Mouse (Mus musculus): ENCODE measurements around the gene Erich6b. TPM values are rescaled to one million over a fixed set of nuclear protein-coding genes. Genes with fewer than 3 reads are reported as not detected.
A peak's percentile ranks its signal among the peaks of the same experiment; 100 is the strongest.

Erich6b gene
- polyA plus RNA-seq, 1 experiment from 2014 or later: 0.25 TPM

GRCm38 (mm10) chr14:75690428-75690827 lies 48.4 kb downstream of the Erich6b start:
- Histone ChIP-seq H3K4me1 (ENCODE audit: insufficient read depth, low read length) (no peaks in the 10 kb centered on the region), H3K9me3 (ENCODE audit: low read length) (no peaks in the 10 kb centered on the region), H3K4me3 (ENCODE audit: low read length) (no peak overlapping the region), H3K9ac (replicated peaks; ENCODE audit: low read length) (no peak overlapping the region), H3K36me3 (ENCODE audit: insufficient read depth, low read length) (no peaks in the 10 kb centered on the region), H3K27me3 (ENCODE audit: insufficient read depth, low read length) (no peaks in the 10 kb centered on the region), H3K4me2 (replicated peaks; ENCODE audit: low read depth, low read length) (no peak overlapping the region), H3K27ac (ENCODE audit: low read length) (no peak overlapping the region)
- 88% methylated on average over 2 of the region's 2 CpGs for WGBS
- no peak for ATAC-seq (ENCODE audit: low FRiP score, low TSS enrichment)

DNA sequence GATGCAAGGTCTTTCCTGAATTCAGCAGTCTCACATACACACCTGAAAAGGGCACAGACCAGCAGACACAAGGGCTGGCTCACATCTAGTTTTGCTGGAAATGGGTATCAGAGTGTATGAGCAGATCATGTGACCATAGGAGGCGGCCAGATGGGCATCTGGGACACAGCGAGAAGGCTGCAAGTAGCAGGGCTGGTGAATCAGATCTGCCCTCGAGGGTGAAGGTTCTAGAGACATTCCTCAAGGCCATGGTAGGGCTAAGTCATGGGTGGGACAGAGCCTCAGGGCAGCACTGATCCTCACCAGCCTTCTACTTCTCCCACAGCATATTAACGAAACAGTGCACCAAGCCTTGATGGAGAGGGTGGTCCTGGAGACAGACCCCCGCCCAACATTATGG lies 54.0 kb downstream of the Erich6b start:
- H3K36me3 ChIP-seq (ENCODE audit: insufficient read depth, low read length): peaks cover 1% of the 10 kb centered on the region
- no peaks in the 10 kb centered on the region for H3K27me3 ChIP-seq (ENCODE audit: insufficient read depth, low read length)
- H3K4me3 ChIP-seq (ENCODE audit: low read length): no peak overlapping the region
- H3K27ac ChIP-seq (ENCODE audit: low read length): no peak overlapping the region
- no peak overlapping the region for H3K9ac ChIP-seq (replicated peaks; ENCODE audit: low read length)
- 77% methylated on average over 5 of the region's 5 CpGs for WGBS
- H3K9me3 ChIP-seq (ENCODE audit: low read length): no peaks in the 10 kb centered on the region
- H3K4me2 ChIP-seq (replicated peaks; ENCODE audit: low read depth, low read length): no peak overlapping the region
- H3K4me1 ChIP-seq (ENCODE audit: insufficient read depth, low read length): no peaks in the 10 kb centered on the region
- no peak for ATAC-seq (ENCODE audit: low FRiP score, low TSS enrichment)

DNA sequence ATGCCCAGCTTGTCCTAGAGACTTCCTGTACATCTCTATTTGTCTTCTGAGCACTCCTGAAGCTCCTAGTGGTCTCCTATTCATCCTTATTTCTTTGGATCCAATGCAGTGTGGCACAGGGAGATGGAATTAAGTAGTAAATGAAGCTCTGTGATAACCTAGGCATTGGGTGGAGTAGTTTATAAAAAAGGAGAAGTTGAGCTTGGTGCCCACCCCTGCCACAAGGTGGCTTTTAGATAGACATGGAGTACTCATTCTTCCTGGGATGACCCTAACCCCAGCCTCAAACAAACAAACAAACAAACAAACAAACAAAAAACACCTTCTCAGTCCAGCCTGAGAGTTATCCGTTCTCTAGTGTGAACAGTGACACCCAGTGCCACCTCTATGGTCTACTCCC lies 55.9 kb downstream of the Erich6b start:
- no peak for ATAC-seq (ENCODE audit: low FRiP score, low TSS enrichment)
- no peaks in the 10 kb centered on the region for H3K9me3 ChIP-seq (ENCODE audit: low read length)
- no peak overlapping the region for H3K4me2 ChIP-seq (replicated peaks; ENCODE audit: low read depth, low read length)
- H3K9ac ChIP-seq (replicated peaks; ENCODE audit: low read length): no peak overlapping the region
- no peaks in the 10 kb centered on the region for H3K4me1 ChIP-seq (ENCODE audit: insufficient read depth, low read length)
- no peaks in the 10 kb centered on the region for H3K27me3 ChIP-seq (ENCODE audit: insufficient read depth, low read length)
- H3K4me3 ChIP-seq (ENCODE audit: low read length): no peak overlapping the region
- 52% methylated on average over 1 of the region's 1 CpGs for whole genome bisulfite sequencing
- H3K36me3 ChIP-seq (ENCODE audit: insufficient read depth, low read length): peaks cover 8% of the 10 kb centered on the region
- H3K27ac ChIP-seq (ENCODE audit: low read length): no peak overlapping the region

DNA sequence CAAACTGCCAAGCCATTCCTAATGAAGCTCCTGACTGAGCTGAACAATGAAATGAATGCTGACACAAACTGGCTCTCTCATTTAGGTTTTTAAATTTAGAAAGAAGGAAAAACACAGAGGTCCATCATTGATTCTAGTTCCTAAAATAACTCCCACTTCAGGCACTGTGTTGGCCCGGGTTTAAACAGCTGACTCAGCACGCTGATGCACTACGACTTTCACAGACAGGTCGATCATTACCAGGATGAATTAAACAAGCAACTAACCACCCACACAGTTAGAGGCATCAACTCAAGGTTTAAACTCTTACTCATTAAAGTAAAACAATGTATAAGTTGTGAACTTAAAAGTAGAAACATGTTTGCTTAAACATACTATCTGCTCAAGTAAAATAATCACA lies 64.6 kb downstream of the Erich6b start:
- peak; percentile 87 for ATAC-seq (ENCODE audit: low FRiP score, low TSS enrichment)
- Histone ChIP-seq H3K9me3 (ENCODE audit: low read length) (no peaks in the 10 kb centered on the region), H3K9ac (replicated peaks; ENCODE audit: low read length) (no peak overlapping the region), H3K27me3 (ENCODE audit: insufficient read depth, low read length) (no peaks in the 10 kb centered on the region), H3K4me2 (replicated peaks; ENCODE audit: low read depth, low read length) (no peak overlapping the region), H3K36me3 (ENCODE audit: insufficient read depth, low read length) (peaks cover 36% of the 10 kb centered on the region), H3K27ac (ENCODE audit: low read length) (peak overlapping the region; percentile 63; the same call in 1 of the 2 replicates), H3K4me1 (ENCODE audit: insufficient read depth, low read length) (0 out of 2 replicates have a peak, but pooled peaks cover 10% of the 10 kb centered on the region), H3K4me3 (ENCODE audit: low read length) (no peak overlapping the region)
- WGBS: 49% methylated on average over 4 of the region's 4 CpGs

DNA sequence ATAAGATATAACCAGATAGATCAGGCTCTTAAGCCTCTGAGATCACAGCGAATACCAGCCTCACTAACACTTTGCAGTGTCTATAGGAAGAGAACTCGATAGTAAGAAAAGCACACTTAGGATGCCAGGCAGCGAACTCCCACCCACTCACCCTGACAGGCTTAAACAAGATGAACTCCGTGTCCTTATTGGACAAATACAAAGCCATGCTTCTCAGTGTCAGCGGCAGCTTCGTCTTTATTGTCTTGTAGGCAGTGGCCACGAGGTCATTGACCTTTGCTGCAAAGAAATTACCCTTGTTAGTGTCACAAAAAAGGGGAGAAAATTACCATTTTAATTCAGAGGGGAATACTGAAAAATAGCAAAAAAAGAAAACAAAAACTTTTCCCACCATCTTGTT lies 65.7 kb downstream of the Erich6b start:
- no peak overlapping the region for H3K4me3 ChIP-seq (ENCODE audit: low read length)
- no peak overlapping the region for H3K9ac ChIP-seq (replicated peaks; ENCODE audit: low read length)
- H3K36me3 ChIP-seq (ENCODE audit: insufficient read depth, low read length): peaks cover 41% of the 10 kb centered on the region
- peak overlapping the region; percentile 80 for H3K27ac ChIP-seq (ENCODE audit: low read length)
- no peaks in the 10 kb centered on the region for H3K9me3 ChIP-seq (ENCODE audit: low read length)
- no peak overlapping the region for H3K4me2 ChIP-seq (replicated peaks; ENCODE audit: low read depth, low read length)
- H3K4me1 ChIP-seq (ENCODE audit: insufficient read depth, low read length): 0 out of 2 replicates have a peak, but pooled peaks cover 10% of the 10 kb centered on the region
- WGBS: 38% methylated on average over 7 of the region's 7 CpGs
- no peaks in the 10 kb centered on the region for H3K27me3 ChIP-seq (ENCODE audit: insufficient read depth, low read length)
- no peak for ATAC-seq (ENCODE audit: low FRiP score, low TSS enrichment)

- peak; percentile 70; the same call in 1 of the 2 replicates for ATAC-seq (ENCODE audit: low FRiP score, low TSS enrichment)
- WGBS: 68% methylated on average over 1 of the region's 1 CpGs
Measured at GRCm38 (mm10) chr14:75708986-75709385, 66.9 kb downstream of the Erich6b start.

GRCm38 (mm10) chr14:75711731-75712130 lies 69.7 kb downstream of the Erich6b start:
- no peak for ATAC-seq (ENCODE audit: low FRiP score, low TSS enrichment)

More at GRCm38 (mm10) chr14:75708986-75709385, 66.9 kb downstream of the Erich6b start:
- no peak overlapping the region for H3K4me2 ChIP-seq (replicated peaks; ENCODE audit: low read depth, low read length)
- H3K27me3 ChIP-seq (ENCODE audit: insufficient read depth, low read length): no peaks in the 10 kb centered on the region
- no peak overlapping the region for H3K4me3 ChIP-seq (ENCODE audit: low read length)
- H3K4me1 ChIP-seq (ENCODE audit: insufficient read depth, low read length): 0 out of 2 replicates have a peak, but pooled peaks cover 10% of the 10 kb centered on the region
- no peaks in the 10 kb centered on the region for H3K9me3 ChIP-seq (ENCODE audit: low read length)
- peak overlapping the region; percentile 55; the same call in 1 of the 2 replicates for H3K27ac ChIP-seq (ENCODE audit: low read length)
- H3K9ac ChIP-seq (replicated peaks; ENCODE audit: low read length): no peak overlapping the region
- H3K36me3 ChIP-seq (ENCODE audit: insufficient read depth, low read length): peaks cover 33% of the 10 kb centered on the region

DNA sequence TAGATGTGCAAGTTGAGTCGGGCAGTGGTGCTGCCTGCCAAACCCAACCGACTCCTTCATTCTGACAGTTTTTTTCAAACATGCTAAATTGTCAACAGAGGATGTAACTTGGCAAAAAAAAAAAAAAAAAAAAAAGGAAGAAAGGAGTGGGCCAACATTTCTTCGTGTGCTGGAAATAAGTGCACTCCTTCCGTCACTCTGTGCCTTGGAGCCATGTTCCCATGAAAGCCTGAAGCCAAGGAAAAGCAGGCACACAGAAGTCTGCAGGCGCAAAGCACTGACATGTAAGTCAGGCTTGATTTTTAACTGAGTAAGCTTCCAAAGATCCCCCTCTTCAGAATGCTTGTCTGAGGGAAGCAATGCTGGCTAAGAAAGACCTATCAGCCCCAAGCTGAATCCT lies 70.6 kb downstream of the Erich6b start:
- Histone ChIP-seq H3K4me1 (ENCODE audit: insufficient read depth, low read length) (0 out of 2 replicates have a peak, but pooled peaks cover 8% of the 10 kb centered on the region), H3K9ac (replicated peaks; ENCODE audit: low read length) (no peak overlapping the region), H3K4me2 (replicated peaks; ENCODE audit: low read depth, low read length) (no peak overlapping the region), H3K9me3 (ENCODE audit: low read length) (no peaks in the 10 kb centered on the region), H3K27ac (ENCODE audit: low read length) (0 out of 2 replicates have a peak overlapping the region, but pooled peaks have one; percentile 46), H3K27me3 (ENCODE audit: insufficient read depth, low read length) (no peaks in the 10 kb centered on the region), H3K36me3 (ENCODE audit: insufficient read depth, low read length) (peaks cover 52% of the 10 kb centered on the region), H3K4me3 (ENCODE audit: low read length) (no peak overlapping the region)
- no peak for ATAC-seq (ENCODE audit: low FRiP score, low TSS enrichment)
- WGBS: 67% methylated on average over 5 of the region's 5 CpGs

More at GRCm38 (mm10) chr14:75711731-75712130, 69.7 kb downstream of the Erich6b start:
- 94% methylated on average over 3 of the region's 3 CpGs for WGBS
- H3K27ac ChIP-seq (ENCODE audit: low read length): no peak overlapping the region
- H3K4me1 ChIP-seq (ENCODE audit: insufficient read depth, low read length): 0 out of 2 replicates have a peak, but pooled peaks cover 10% of the 10 kb centered on the region
- no peak overlapping the region for H3K4me3 ChIP-seq (ENCODE audit: low read length)
- H3K36me3 ChIP-seq (ENCODE audit: insufficient read depth, low read length): peaks cover 47% of the 10 kb centered on the region
- no peak overlapping the region for H3K9ac ChIP-seq (replicated peaks; ENCODE audit: low read length)
- no peaks in the 10 kb centered on the region for H3K9me3 ChIP-seq (ENCODE audit: low read length)
- no peak overlapping the region for H3K4me2 ChIP-seq (replicated peaks; ENCODE audit: low read depth, low read length)
- no peaks in the 10 kb centered on the region for H3K27me3 ChIP-seq (ENCODE audit: insufficient read depth, low read length)

DNA sequence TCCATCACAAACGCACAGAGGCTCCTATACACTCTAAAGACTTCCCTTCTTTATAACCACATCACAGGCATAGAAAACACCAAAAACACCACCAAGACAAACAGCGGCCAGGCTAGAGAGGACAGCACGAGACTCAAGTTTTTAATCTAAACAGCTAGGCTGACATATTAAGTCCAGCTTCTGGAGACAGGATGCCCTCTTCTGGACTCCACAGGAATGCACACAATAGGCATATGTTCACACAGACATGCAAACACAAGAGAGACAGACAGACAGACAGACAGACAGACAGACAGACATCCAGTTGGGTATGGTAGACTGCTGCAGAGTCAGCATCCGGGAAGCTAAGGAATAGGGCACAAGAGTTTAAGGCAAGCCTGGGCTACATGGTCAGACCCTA lies 71.6 kb downstream of the Erich6b start:
- Histone ChIP-seq H3K4me1 (ENCODE audit: insufficient read depth, low read length) (no peaks in the 10 kb centered on the region), H3K4me2 (replicated peaks; ENCODE audit: low read depth, low read length) (no peak overlapping the region), H3K27ac (ENCODE audit: low read length) (no peak overlapping the region), H3K4me3 (ENCODE audit: low read length) (no peak overlapping the region), H3K9me3 (ENCODE audit: low read length) (no peaks in the 10 kb centered on the region), H3K27me3 (ENCODE audit: insufficient read depth, low read length) (no peaks in the 10 kb centered on the region), H3K36me3 (ENCODE audit: insufficient read depth, low read length) (peaks cover 59% of the 10 kb centered on the region), H3K9ac (replicated peaks; ENCODE audit: low read length) (no peak overlapping the region)
- WGBS: 73% methylated on average over 4 of the region's 4 CpGs
- ATAC-seq (ENCODE audit: low FRiP score, low TSS enrichment): no peak

DNA sequence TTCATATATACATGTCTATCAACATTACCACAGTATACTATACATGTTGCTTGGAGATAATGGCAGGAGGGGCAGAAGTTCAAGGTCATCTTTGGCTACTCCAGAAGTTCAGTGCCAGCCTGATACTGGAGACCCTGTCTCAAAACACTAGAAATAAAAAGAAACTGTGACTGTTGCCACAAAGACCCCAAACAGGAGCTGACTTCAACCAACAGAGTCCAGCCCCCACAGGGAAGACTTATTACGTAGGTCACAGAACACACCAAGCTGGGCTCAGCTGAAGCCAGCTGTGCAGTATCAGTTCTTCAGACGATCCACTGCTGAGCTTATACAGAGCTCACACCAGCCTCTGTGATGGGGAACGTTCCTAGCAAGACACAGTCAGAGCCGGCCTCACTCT lies 74.4 kb downstream of the Erich6b start:
- no peaks in the 10 kb centered on the region for H3K9me3 ChIP-seq (ENCODE audit: low read length)
- H3K36me3 ChIP-seq (ENCODE audit: insufficient read depth, low read length): peaks cover 54% of the 10 kb centered on the region
- WGBS: 70% methylated on average over 4 of the region's 4 CpGs

More for the DNA sequence above, 74.4 kb downstream of the Erich6b start:
- Histone ChIP-seq H3K4me3 (ENCODE audit: low read length) (no peak overlapping the region), H3K4me2 (replicated peaks; ENCODE audit: low read depth, low read length) (no peak overlapping the region), H3K27ac (ENCODE audit: low read length) (no peak overlapping the region), H3K4me1 (ENCODE audit: insufficient read depth, low read length) (no peaks in the 10 kb centered on the region), H3K27me3 (ENCODE audit: insufficient read depth, low read length) (no peaks in the 10 kb centered on the region), H3K9ac (replicated peaks; ENCODE audit: low read length) (no peak overlapping the region)
- no peak for ATAC-seq (ENCODE audit: low FRiP score, low TSS enrichment)
